Mouse (Mus musculus): Measurements from ENCODE around the gene Car15. TPM values are rescaled to one million over a fixed set of nuclear protein-coding genes. Genes with fewer than 3 reads are reported as not detected.

The Car15 gene
- polyA plus RNA-seq, 1 experiment from 2014 or later = 5.4 TPM

DNA sequence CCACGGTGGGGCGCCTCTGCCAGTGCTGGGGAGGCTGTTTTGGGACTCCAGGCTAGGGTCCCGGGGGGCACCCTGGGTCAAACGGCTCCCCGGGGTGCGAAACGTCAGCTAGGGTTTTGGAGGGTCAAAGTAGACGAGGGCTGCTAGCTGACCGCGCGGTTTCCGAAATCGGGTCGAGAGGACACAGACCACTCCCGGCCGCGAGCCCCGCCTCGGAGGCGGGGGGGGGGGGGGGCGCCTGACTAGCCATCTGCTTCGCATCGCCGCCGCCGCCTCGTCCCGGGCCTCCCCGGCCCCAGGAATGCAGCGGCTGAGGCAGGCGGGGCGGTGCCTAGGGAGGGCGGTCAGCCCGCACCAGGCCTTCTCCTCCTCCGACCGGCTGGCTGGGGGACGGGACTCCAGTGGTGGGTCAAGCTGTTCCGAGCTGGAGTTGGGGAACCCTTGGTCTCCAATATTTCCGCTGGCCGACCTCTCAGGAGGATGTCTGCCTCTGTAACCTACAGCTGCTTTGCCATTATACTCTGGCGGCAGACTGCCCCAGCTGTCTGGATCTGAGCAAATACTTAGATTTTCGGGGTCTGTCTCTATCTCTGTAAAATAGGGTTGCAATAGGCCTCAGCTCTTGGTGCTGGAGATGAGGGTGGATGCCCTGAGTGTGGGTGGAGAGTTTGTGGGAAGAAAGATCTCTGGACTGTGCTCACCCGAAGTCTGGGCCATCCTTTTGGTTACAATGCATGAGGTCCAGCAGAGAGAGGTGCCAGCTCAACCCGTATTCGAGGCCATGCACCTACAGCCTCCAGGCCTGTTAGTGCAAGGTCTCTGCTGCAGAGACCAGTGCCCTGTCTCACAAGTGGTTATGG is 39.6 kb downstream of the Car15 start:
- peak overlapping the region; percentile 91 for H3K4me2 ChIP-seq
- ATAC-seq (ENCODE audit: low FRiP score, low read depth) = no peak
- peaks cover 86% of the 10 kb centered on the region for H3K27me3 ChIP-seq
- no peak overlapping the region for H3K9ac ChIP-seq
- H3K9me3 ChIP-seq = no peaks in the 10 kb centered on the region
- peak overlapping the region; percentile 50 for H3K4me3 ChIP-seq
- H3K36me3 ChIP-seq = 0 out of 2 replicates have a peak, but pooled peaks cover under 1% of the 10 kb centered on the region
- H3K4me1 ChIP-seq (replicated peaks) = peaks cover 37% of the 10 kb centered on the region
- no peak overlapping the region for H3K27ac ChIP-seq (replicated peaks)
- WGBS = 2% methylated on average over 39 of the region's 45 CpGs

DNA sequence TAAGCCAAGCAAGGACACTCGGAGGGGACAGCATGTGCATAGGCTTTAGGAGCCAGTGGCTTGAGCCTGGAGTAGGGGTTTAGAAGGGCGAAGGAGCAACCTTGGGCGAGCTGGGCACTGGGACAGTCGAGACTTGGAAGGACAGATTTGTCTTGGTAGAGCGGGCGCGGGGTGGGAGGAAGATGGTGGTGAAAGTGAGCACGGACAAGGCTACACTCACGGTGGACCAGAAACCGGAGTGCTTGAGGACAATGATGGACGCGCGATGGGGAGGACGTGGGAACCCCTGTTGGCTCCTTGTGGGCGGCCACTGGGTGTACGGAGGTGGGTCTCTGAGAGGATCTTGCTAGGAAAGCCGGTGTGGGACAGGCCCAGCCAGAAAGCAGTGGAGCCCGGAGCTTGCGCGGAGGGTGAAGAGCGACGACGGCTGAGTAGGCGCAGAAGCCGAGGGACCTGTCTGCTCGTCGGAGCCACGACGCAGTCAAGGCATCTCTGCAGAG is 40.3 kb downstream of the Car15 start:
- Histone ChIP-seq H3K4me1 (replicated peaks) (peaks cover 30% of the 10 kb centered on the region), H3K9ac (no peak overlapping the region), H3K4me3 (peak overlapping the region; percentile 50), H3K36me3 (peaks cover 7% of the 10 kb centered on the region; the same call in 1 of the 2 replicates), H3K9me3 (no peaks in the 10 kb centered on the region), H3K27me3 (peaks cover 79% of the 10 kb centered on the region), H3K27ac (replicated peaks) (0 out of 2 replicates have a peak overlapping the region, but pooled peaks have one; percentile 28), H3K4me2 (peak overlapping the region; percentile 91)
- WGBS = 5% methylated on average over 29 of the region's 29 CpGs
- ATAC-seq (ENCODE audit: low FRiP score, low read depth) = no peak

DNA sequence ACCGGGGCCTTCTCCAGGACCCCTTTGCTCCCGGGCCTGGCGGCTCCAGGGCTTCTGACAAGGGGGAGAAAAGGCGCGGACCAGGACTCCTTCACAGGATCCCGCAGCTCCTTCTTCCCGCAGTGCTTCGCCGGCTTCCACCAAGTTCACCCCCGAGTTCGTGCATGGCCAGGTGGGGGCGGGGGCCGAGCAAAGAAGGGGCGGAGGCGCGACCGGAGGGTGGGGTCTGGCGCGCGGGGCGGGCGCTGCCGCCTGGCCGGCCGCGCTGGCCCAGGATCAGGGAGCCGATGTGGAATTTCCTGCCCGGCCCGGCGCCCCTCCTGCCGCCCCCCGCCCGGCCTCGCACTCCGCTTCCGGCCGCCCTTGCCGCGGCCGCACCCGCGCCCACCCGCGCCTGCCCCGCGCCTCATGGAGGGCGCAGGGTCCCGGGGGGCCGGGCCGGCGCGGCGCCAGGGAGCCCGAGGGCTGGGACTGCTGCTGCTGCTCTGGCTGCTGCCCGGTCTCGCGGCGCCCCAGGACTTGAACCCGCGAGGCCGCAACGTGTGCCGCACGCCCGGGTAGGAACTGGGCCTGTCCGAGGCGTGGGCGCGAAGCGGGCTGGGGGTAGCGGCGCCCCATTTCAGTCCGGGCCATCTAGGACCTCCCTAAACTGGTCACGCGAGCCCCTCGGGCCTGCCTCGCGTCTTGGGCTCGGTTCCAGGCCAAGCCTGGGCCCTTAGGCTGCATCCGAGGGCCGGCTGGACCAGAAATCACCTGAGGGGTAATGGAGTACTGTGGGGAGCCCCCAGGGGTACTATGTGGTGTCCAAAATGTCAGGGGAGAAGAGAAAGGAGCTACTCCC is 41.0 kb downstream of the Car15 start, which contains the start of gene Scarf2:
TSS of gene Scarf2 (plus strand) at position 312 of the 841 bp plus-strand sequence.
- no peak; the same call in 1 of the 2 replicates for ATAC-seq (ENCODE audit: low FRiP score, low read depth)
- peak within 1 kb of the TSS; percentile 91 for H3K4me2 ChIP-seq
- peaks cover 72% of the 10 kb centered on the region for H3K27me3 ChIP-seq
- H3K9me3 ChIP-seq = no peaks in the 10 kb centered on the region
- peaks cover 14% of the 10 kb centered on the region for H3K36me3 ChIP-seq
- H3K9ac ChIP-seq = peak within 1 kb of the TSS; percentile 55
- peak within 1 kb of the TSS; percentile 50 for H3K4me3 ChIP-seq
- WGBS = 2% methylated on average over 77 of the region's 81 CpGs
- H3K27ac ChIP-seq (replicated peaks) = 0 out of 2 replicates have a peak within 1 kb of the TSS, but pooled peaks have one; percentile 28
- peaks cover 23% of the 10 kb centered on the region for H3K4me1 ChIP-seq (replicated peaks)

- H3K4me2 ChIP-seq = peak overlapping the region; percentile 91
- peak overlapping the region; percentile 50 for H3K4me3 ChIP-seq
- no peak overlapping the region for H3K27ac ChIP-seq (replicated peaks)
- H3K9me3 ChIP-seq = no peaks in the 10 kb centered on the region
- peak overlapping the region; percentile 55; the same call in 1 of the 2 replicates for H3K9ac ChIP-seq
- ATAC-seq (ENCODE audit: low FRiP score, low read depth) = no peak
- H3K36me3 ChIP-seq = peaks cover 20% of the 10 kb centered on the region
- peaks cover 66% of the 10 kb centered on the region for H3K27me3 ChIP-seq
- peaks cover 20% of the 10 kb centered on the region for H3K4me1 ChIP-seq (replicated peaks)
Measured at GRCm38 (mm10) chr16:17796519-17796918, 41.6 kb downstream of the Car15 start.

DNA sequence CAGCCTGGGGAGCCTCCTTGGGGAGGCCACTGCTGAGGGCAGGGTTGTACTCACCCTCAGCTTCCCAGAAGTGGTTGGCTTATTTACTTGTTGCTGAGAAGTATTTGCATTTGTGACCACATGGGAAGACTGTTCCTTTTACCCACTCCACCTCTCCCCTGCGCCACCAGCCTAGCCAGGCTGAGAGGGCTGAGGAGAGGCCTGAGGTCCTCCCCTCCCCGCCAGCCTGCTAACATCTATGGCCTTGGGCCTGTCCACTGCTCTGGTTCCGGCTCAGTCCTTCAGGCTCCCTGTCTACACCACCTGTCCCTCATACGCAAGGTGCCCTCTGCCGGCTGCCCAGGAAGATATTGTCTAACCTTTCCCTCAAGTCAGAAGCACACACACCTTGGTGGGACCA is 42.5 kb downstream of the Car15 start:
- Histone ChIP-seq H3K4me1 (replicated peaks) (peaks cover 20% of the 10 kb centered on the region), H3K36me3 (peaks cover 28% of the 10 kb centered on the region), H3K4me2 (no peak overlapping the region), H3K9me3 (no peaks in the 10 kb centered on the region), H3K4me3 (no peak overlapping the region), H3K9ac (no peak overlapping the region), H3K27me3 (peaks cover 57% of the 10 kb centered on the region), H3K27ac (replicated peaks) (no peak overlapping the region)
- 55% methylated on average over 5 of the region's 5 CpGs for WGBS
- no peak for ATAC-seq (ENCODE audit: low FRiP score, low read depth)

GRCm38 (mm10) chr16:17794047-17794446 is 44.1 kb downstream of the Car15 start:
- peaks cover 43% of the 10 kb centered on the region for H3K27me3 ChIP-seq
- no peak overlapping the region for H3K27ac ChIP-seq (replicated peaks)
- no peak overlapping the region for H3K9ac ChIP-seq
- peaks cover 41% of the 10 kb centered on the region for H3K36me3 ChIP-seq
- no peak for ATAC-seq (ENCODE audit: low FRiP score, low read depth)
- no peaks in the 10 kb centered on the region for H3K9me3 ChIP-seq
- H3K4me1 ChIP-seq (replicated peaks) = peaks cover 20% of the 10 kb centered on the region
- WGBS = 90% methylated on average over 4 of the region's 4 CpGs
- H3K4me2 ChIP-seq = no peak overlapping the region
- no peak overlapping the region for H3K4me3 ChIP-seq

DNA sequence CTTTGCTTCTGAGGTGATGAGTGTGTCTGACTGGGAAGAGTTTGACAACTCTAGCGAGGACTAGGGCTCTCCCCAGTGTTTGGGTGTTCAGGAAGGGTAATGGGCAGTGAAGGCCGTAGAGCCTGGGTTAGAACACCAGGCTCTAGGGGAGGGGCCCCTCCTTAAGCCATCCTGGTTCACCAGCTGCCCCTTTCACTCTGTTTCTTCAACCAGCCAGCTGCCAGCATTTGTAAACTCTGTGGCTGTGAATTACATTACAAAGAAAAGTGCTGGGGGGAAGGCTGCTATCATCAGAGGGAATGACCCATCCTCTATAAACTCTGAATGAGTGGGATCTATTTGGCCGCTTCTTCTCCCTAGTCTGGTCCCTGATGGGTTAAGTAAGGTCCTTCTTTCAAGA is 45.4 kb downstream of the Car15 start:
- H3K27ac ChIP-seq (replicated peaks) = no peak overlapping the region
- H3K27me3 ChIP-seq = peaks cover 34% of the 10 kb centered on the region
- peaks cover 51% of the 10 kb centered on the region for H3K36me3 ChIP-seq
- no peak for ATAC-seq (ENCODE audit: low FRiP score, low read depth)
- no peak overlapping the region for H3K4me2 ChIP-seq
- H3K9ac ChIP-seq = no peak overlapping the region
- 68% methylated on average over 3 of the region's 3 CpGs for WGBS
- H3K4me1 ChIP-seq (replicated peaks) = peaks cover 10% of the 10 kb centered on the region
- no peak overlapping the region for H3K4me3 ChIP-seq
- H3K9me3 ChIP-seq = no peaks in the 10 kb centered on the region

- H3K4me2 ChIP-seq = no peak overlapping the region
- no peaks in the 10 kb centered on the region for H3K4me1 ChIP-seq (replicated peaks)
- H3K4me3 ChIP-seq = no peak overlapping the region
- 67% methylated on average over 3 of the region's 3 CpGs for WGBS
- ATAC-seq (ENCODE audit: low FRiP score, low read depth) = no peak
- H3K36me3 ChIP-seq = peaks cover 73% of the 10 kb centered on the region
- H3K27me3 ChIP-seq = no peaks in the 10 kb centered on the region
- no peaks in the 10 kb centered on the region for H3K9me3 ChIP-seq
- no peak overlapping the region for H3K27ac ChIP-seq (replicated peaks)
- no peak overlapping the region for H3K9ac ChIP-seq
Measured at GRCm38 (mm10) chr16:17785337-17785736, 52.8 kb downstream of the Car15 start.

Other genes starting within 250 kb of the Car15 start
- 25.1 and 30.7 TPM in 2 replicates for gene Smpd4, start 219.0 kb downstream of the Car15 start, polyA plus RNA-seq (2015; fragmentation: Nextera tagmentation; extraction: Ambion mirVana)
- gene Ccdc74a, start 191.9 kb downstream of the Car15 start, polyA plus RNA-seq (2015; fragmentation: Nextera tagmentation; extraction: Ambion mirVana) = 13.4 and 14.0 TPM in 2 replicates
- 45.7 and 54.2 TPM in 2 replicates for gene Med15, start 105.5 kb downstream of the Car15 start, polyA plus RNA-seq (2015; fragmentation: Nextera tagmentation; extraction: Ambion mirVana)
- 85.1 and 95.0 TPM in 2 replicates for gene Klhl22, start 78.7 kb downstream of the Car15 start, polyA plus RNA-seq (2015; fragmentation: Nextera tagmentation; extraction: Ambion mirVana)
- gene Scarf2, start 41.1 kb downstream of the Car15 start, polyA plus RNA-seq (2015; fragmentation: Nextera tagmentation; extraction: Ambion mirVana) = 2.0 and 2.3 TPM in 2 replicates
- gene B830017H08Rik, start 5.2 kb downstream of the Car15 start, polyA plus RNA-seq (2015; fragmentation: Nextera tagmentation; extraction: Ambion mirVana) = 4.4 and 4.5 TPM in 2 replicates
- 0.31 and 0.33 TPM in 2 replicates for gene Gm20518, start 53.3 kb upstream of the Car15 start, polyA plus RNA-seq (2015; fragmentation: Nextera tagmentation; extraction: Ambion mirVana)
- 0.04 TPM in 2 replicates for gene Tssk1, start 55.9 kb upstream of the Car15 start, polyA plus RNA-seq (2015; fragmentation: Nextera tagmentation; extraction: Ambion mirVana)
- 106 and 111 TPM in 2 replicates for gene Dgcr2, start 60.2 kb upstream of the Car15 start, polyA plus RNA-seq (2015; fragmentation: Nextera tagmentation; extraction: Ambion mirVana)
- not detected in 2 replicates for gene Tssk2, start 60.3 kb upstream of the Car15 start, polyA plus RNA-seq (2015; fragmentation: Nextera tagmentation; extraction: Ambion mirVana)
- 42.5 and 49.6 TPM in 2 replicates for gene Ess2, start 73.0 kb upstream of the Car15 start, polyA plus RNA-seq (2015; fragmentation: Nextera tagmentation; extraction: Ambion mirVana)
- gene Gsc2, start 76.7 kb upstream of the Car15 start, polyA plus RNA-seq (2015; fragmentation: Nextera tagmentation; extraction: Ambion mirVana) = 1.1 and 1.2 TPM in 2 replicates
- 193 and 203 TPM in 2 replicates for gene Slc25a1, start 89.9 kb upstream of the Car15 start, polyA plus RNA-seq (2015; fragmentation: Nextera tagmentation; extraction: Ambion mirVana)
- not detected in 2 replicates for gene Vpreb2, start 142.1 kb upstream of the Car15 start, polyA plus RNA-seq (2015; fragmentation: Nextera tagmentation; extraction: Ambion mirVana)
- 155 and 158 TPM in 2 replicates for gene Dgcr6, start 214.5 kb upstream of the Car15 start, polyA plus RNA-seq (2015; fragmentation: Nextera tagmentation; extraction: Ambion mirVana)

Data from hindbrain, embryonic 15.5 days (tissue).